Mouse (Mus musculus) limb, embryonic 15.5 days (tissue): ENCODE measurements around the gene Gpr83. TPM values are rescaled to one million over a fixed set of nuclear protein-coding genes. Genes with fewer than 3 reads are reported as not detected.

Source experiments
- ATAC-seq: fragments of 200-750 bp; cut with Nextera tagmentation; 2 replicates; pipeline ENCODE4 v1.8.0; 2017; ENCODE audit warnings: low read depth, moderate TSS enrichment; ENCODE audit not compliant: insufficient number of reproducible peaks, low FRiP score, low TSS enrichment
- H3K27ac ChIP-seq: fragments of 300-500 bp; sonication (generic); 2 replicates; pipeline ENCODE4 v1.5.1; 2015; ENCODE audit warnings: moderate library complexity, mild to moderate bottlenecking, inconsistent platforms
- H3K27me3 ChIP-seq: fragments of 300-500 bp; sonication (generic); 2 replicates; pipeline ENCODE4 v1.6.1; 2015; ENCODE audit warnings: inconsistent platforms
- H3K36me3 ChIP-seq: fragments of 300-500 bp; sonication (generic); 2 replicates; pipeline ENCODE4 v1.6.1; 2015; ENCODE audit warnings: inconsistent platforms
- H3K4me1 ChIP-seq: fragments of 300-500 bp; sonication (generic); 2 replicates; pipeline ENCODE4 v1.6.1; 2015; ENCODE audit warnings: inconsistent platforms
- H3K4me2 ChIP-seq: fragments of 300-500 bp; sonication (generic); 2 replicates; pipeline ENCODE4 v1.6.1; 2015; ENCODE audit warnings: mild to moderate bottlenecking, inconsistent platforms
- H3K4me3 ChIP-seq: fragments of 300-500 bp; sonication (generic); 2 replicates; pipeline ENCODE4 v1.5.1; 2015; ENCODE audit warnings: mild to moderate bottlenecking, inconsistent platforms
- H3K9ac ChIP-seq: fragments of 300-500 bp; sonication (generic); 2 replicates; pipeline ENCODE4 v1.6.1; 2015; ENCODE audit warnings: inconsistent platforms
- H3K9me3 ChIP-seq: fragments of 300-500 bp; sonication (generic); 2 replicates; pipeline ENCODE4 v1.6.1; 2016; ENCODE audit warnings: inconsistent platforms
- WGBS: fragments of 180-500 bp; shearing (Covaris S2); methylation state at CpG from one replicate; pipeline ENCODE4 v1.1.7; 2015; 5-methylcytosine and 5-hydroxymethylcytosine counted together
- polyA plus RNA-seq: library from polyadenylated mRNA; unstranded; fragments of >200 nt; fragmentation: Nextera tagmentation; extraction: Ambion mirVana; gene quantifications from 2 replicates; pipeline ENCODE4 v1.2.1, GENCODE M21; 2015

The Gpr83 gene
- polyA plus RNA-seq, 1 experiment from 2014 or later, result 3.3 TPM

DNA sequence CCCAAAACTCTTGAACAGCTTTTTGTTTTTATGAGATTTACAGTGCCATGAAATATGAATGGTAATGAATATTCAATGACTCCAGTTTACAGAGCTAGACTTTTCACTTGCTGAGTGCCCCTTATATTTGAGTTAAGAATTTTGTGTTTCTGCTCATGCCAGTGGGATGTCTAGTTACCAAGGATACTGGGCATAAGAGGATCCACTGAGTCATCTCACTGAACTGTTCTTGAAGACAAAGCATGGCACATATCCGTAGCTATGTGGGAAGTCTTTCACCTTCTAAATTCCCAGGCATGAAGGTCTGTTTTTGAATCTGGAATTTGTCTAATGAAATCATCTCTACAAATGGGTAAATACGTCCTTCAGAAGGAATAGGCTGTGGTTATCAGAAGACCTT is 52.0 kb downstream of the Gpr83 start:
- no peak overlapping the region for H3K4me2 ChIP-seq
- H3K9me3 ChIP-seq, result no peaks in the 10 kb centered on the region
- no peaks in the 10 kb centered on the region for H3K36me3 ChIP-seq
- ATAC-seq, result no peak
- WGBS, result 80% methylated on average over 2 of the region's 2 CpGs
- H3K4me1 ChIP-seq, result no peaks in the 10 kb centered on the region
- no peak overlapping the region for H3K4me3 ChIP-seq
- H3K27me3 ChIP-seq, result no peaks in the 10 kb centered on the region
- no peak overlapping the region for H3K9ac ChIP-seq
- no peak overlapping the region for H3K27ac ChIP-seq

DNA sequence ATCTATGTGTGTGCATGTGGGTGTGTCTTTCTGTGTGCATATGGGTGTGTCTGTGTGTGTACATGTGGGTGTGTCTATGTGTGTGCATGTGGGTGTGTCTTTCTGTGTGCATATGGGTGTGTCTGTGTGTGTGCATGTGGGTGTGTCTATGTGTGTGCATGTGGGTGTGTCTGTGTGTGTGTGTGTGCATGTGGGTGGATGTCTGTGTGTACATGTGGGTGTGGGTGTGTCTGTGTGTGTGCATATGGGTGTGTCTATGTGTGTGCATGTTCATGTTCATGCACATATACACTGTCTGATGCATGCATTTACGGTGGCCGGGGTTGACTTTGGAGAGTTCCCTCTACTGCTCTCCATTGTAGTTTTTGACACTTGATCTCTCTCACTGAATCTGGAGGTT is 57.7 kb downstream of the Gpr83 start:
- H3K27ac ChIP-seq, result no peak overlapping the region
- H3K4me1 ChIP-seq, result no peaks in the 10 kb centered on the region
- WGBS, result 96% methylated on average over 2 of the region's 2 CpGs
- ATAC-seq, result no peak
- H3K4me3 ChIP-seq, result no peak overlapping the region
- no peak overlapping the region for H3K9ac ChIP-seq
- H3K36me3 ChIP-seq, result no peaks in the 10 kb centered on the region
- no peak overlapping the region for H3K4me2 ChIP-seq
- no peaks in the 10 kb centered on the region for H3K27me3 ChIP-seq
- H3K9me3 ChIP-seq, result no peaks in the 10 kb centered on the region

DNA sequence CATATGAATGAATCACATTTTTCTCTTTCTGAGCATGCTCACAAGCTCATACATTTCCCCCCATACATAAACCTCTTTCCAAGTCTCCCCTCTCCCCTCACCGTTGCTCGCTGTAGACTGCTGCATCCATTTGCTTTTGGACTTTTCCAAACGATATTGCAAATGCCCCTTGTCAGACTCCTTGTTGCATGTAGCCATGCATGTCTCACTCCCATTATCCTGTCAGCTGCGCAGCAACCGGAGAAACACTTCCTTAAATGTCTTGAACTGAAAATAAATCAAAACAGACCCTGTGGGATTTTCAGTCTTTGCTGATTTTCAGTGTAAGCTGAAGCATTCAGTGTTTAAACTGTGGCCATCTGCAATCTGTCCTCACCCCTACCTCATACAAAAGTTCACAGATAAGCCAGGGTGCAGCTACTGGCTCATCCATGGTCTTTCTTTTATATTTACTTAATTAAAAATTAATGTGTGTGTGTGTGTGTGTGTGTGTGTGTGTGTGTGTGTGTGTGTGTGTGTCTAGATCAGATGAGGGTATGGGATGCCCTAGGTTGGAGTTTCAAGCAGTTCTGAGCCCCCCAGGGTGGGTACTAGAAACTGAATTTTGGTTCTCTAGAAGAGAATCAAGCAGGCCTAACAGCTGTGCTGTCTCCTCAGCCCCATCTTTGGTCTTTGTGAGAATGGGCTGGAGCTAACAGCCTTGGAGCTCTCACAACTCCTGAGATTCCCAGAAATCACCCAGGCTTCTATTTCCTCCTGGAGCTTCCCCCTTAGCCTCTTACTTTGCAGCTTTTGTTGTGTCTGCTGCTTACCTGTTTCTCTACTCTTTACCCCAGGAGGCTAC is 59.0 kb downstream of the Gpr83 start:
- no peaks in the 10 kb centered on the region for H3K27me3 ChIP-seq
- ATAC-seq, result no peak
- WGBS, result 52% methylated on average over 5 of the region's 5 CpGs
- H3K9ac ChIP-seq, result no peak overlapping the region
- H3K4me3 ChIP-seq, result no peak overlapping the region
- H3K9me3 ChIP-seq, result no peaks in the 10 kb centered on the region
- no peak overlapping the region for H3K27ac ChIP-seq
- no peaks in the 10 kb centered on the region for H3K4me1 ChIP-seq
- no peaks in the 10 kb centered on the region for H3K36me3 ChIP-seq
- no peak overlapping the region for H3K4me2 ChIP-seq

Other genes with a start within 250 kb of the Gpr83 start
- 35.3 and 36.1 TPM in 2 replicates for gene Amotl1, start 215.2 kb upstream of the Gpr83 start, polyA plus RNA-seq
- 0.12 TPM in 1 of 2 replicates, not detected in the other for gene Piwil4, start 119.5 kb upstream of the Gpr83 start, polyA plus RNA-seq
- gene Fut4, start 107.8 kb upstream of the Gpr83 start, polyA plus RNA-seq, result 1.9 and 2.1 TPM in 2 replicates
- not detected in 2 replicates for gene 1700012B09Rik, start 89.2 kb upstream of the Gpr83 start, polyA plus RNA-seq
- 19.8 and 21.5 TPM in 2 replicates for gene Mre11a, start 75.6 kb upstream of the Gpr83 start, polyA plus RNA-seq
- 43.0 and 45.3 TPM in 2 replicates for gene Ankrd49, start 75.4 kb upstream of the Gpr83 start, polyA plus RNA-seq
- 0.23 and 0.38 TPM in 2 replicates for gene Izumo1r, start 43.7 kb downstream of the Gpr83 start, polyA plus RNA-seq
- 37.9 and 41.4 TPM in 2 replicates for gene Panx1, start 185.3 kb downstream of the Gpr83 start, polyA plus RNA-seq